Mouse (Mus musculus) intestine, embryonic 16.5 days (tissue): ENCODE results near the gene 1700018B08Rik. TPM values are rescaled to one million over a fixed set of nuclear protein-coding genes. Genes with fewer than 3 reads are reported as not detected.

Source experiments
- ATAC-seq: fragments of 200-750 bp; cut with Nextera tagmentation; 2 replicates; pipeline ENCODE4 v1.8.0; 2017; ENCODE audit warnings: moderate TSS enrichment, moderate library complexity
- H3K27ac ChIP-seq: fragments of 300-500 bp; sonication (generic); 2 replicates; pipeline ENCODE4 v1.5.1; 2014; ENCODE audit warnings: mild to moderate bottlenecking, low read length
- H3K27me3 ChIP-seq: fragments of 300-500 bp; sonication (generic); replicated peaks from 2 replicates; pipeline ENCODE4 v1.6.1; 2014; ENCODE audit warnings: low read length, control low read depth, mixed read lengths; ENCODE audit not compliant: control insufficient read depth, insufficient read depth
- H3K36me3 ChIP-seq: fragments of 300-500 bp; sonication (generic); 2 replicates; pipeline ENCODE4 v1.6.1; 2014; ENCODE audit warnings: low read length, control low read depth; ENCODE audit not compliant: control insufficient read depth, insufficient read depth
- H3K4me1 ChIP-seq: fragments of 300-500 bp; sonication (generic); 2 replicates; pipeline ENCODE4 v1.6.1; 2014; ENCODE audit warnings: low read length, control low read depth, mixed read lengths; ENCODE audit not compliant: control insufficient read depth, insufficient read depth
- H3K4me2 ChIP-seq: fragments of 300-500 bp; sonication (generic); 2 replicates; pipeline ENCODE4 v1.6.1; 2014; ENCODE audit warnings: low read depth, low read length, control low read depth
- H3K4me3 ChIP-seq: fragments of 300-500 bp; sonication (generic); 2 replicates; pipeline ENCODE4 v1.5.1; 2014; ENCODE audit warnings: mild to moderate bottlenecking, low read length
- H3K9ac ChIP-seq: fragments of 300-500 bp; sonication (generic); 2 replicates; pipeline ENCODE4 v1.6.1; 2014; ENCODE audit warnings: low read depth, low read length
- H3K9me3 ChIP-seq: fragments of 300-500 bp; sonication (generic); 2 replicates; pipeline ENCODE4 v1.6.1; 2016; ENCODE audit warnings: low read length, control low read depth; ENCODE audit not compliant: control insufficient read depth
- WGBS: fragments of 180-500 bp; shearing (Covaris S2); extraction: QIAGEN DNeasy Blood & Tissue Kit; methylation state at CpG from one replicate; pipeline ENCODE4 v1.1.7; 2014; 5-methylcytosine and 5-hydroxymethylcytosine counted together
- polyA plus RNA-seq: library from polyadenylated mRNA; unstranded; fragments of >200 nt; fragmentation: Nextera tagmentation; extraction: Ambion mirVana; gene quantifications from 2 replicates; pipeline ENCODE4 v1.2.1, GENCODE M21; 2015

The 1700018B08Rik gene
- not detected in 2 replicates for polyA plus RNA-seq

DNA sequence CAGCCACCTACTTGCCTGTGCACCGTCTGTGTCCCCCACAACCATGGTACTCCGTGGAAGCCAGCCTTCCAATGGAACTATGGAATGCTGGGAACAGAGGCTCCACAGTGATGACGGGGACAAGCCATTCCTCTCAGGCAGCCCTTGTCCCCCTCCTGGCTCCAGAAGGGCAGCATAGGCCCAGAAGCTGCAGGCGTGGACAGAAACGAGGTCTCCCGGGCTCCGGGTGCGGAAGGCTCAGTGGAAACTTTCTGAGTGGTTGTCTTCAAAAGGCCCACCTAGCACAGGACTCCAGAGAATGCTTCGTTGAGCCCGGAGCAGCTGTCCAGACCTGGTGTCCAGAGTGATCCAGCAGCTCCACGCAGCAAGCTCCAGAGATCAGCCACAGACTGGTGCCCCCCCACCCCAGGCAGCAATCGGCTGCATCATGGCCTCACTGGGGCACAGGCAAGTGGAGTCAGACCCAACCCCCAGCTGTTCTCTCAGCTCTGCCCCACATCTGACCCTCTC is at the start of gene 1700018B08Rik:
Gene 1700018B08Rik, minus strand, starts transcription at position 45 of the 510 bp plus-strand sequence.
- no peak for ATAC-seq
- Histone ChIP-seq H3K9ac (no peak within 1 kb of the TSS), H3K4me1 (no peaks in the 10 kb centered on the region), H3K4me2 (no peak within 1 kb of the TSS), H3K4me3 (no peak within 1 kb of the TSS), H3K9me3 (no peaks in the 10 kb centered on the region), H3K27ac (no peak within 1 kb of the TSS), H3K27me3 (no peaks in the 10 kb centered on the region), H3K36me3 (no peaks in the 10 kb centered on the region)
- WGBS = 83% methylated on average over 12 of the region's 12 CpGs

DNA sequence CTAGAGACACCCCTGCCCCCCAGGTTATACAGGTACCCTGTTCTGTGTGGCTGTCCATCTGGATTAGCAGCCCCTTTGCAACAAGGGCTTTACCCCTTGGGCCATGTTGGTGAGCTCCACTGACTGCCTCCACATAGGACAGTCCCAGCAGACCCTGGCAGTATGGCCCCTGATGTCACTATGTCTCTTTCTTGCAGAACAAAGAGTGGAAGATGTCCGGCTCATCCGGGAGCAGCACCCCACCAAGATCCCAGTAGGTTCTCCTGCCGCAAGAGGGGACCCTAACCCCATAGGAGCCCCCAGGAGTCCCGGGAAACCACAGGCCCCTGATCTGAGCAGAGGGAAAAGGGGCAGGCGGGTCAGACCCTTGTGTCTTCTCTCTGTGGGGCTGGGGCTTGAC is 49.2 kb upstream of the 1700018B08Rik start:
- Histone ChIP-seq H3K4me1 (peaks cover 18% of the 10 kb centered on the region), H3K27ac (no peak overlapping the region), H3K9me3 (no peaks in the 10 kb centered on the region), H3K27me3 (no peaks in the 10 kb centered on the region), H3K36me3 (peaks cover 18% of the 10 kb centered on the region), H3K9ac (no peak overlapping the region), H3K4me2 (no peak overlapping the region), H3K4me3 (no peak overlapping the region)
- WGBS = 91% methylated on average over 5 of the region's 5 CpGs
- ATAC-seq = no peak

DNA sequence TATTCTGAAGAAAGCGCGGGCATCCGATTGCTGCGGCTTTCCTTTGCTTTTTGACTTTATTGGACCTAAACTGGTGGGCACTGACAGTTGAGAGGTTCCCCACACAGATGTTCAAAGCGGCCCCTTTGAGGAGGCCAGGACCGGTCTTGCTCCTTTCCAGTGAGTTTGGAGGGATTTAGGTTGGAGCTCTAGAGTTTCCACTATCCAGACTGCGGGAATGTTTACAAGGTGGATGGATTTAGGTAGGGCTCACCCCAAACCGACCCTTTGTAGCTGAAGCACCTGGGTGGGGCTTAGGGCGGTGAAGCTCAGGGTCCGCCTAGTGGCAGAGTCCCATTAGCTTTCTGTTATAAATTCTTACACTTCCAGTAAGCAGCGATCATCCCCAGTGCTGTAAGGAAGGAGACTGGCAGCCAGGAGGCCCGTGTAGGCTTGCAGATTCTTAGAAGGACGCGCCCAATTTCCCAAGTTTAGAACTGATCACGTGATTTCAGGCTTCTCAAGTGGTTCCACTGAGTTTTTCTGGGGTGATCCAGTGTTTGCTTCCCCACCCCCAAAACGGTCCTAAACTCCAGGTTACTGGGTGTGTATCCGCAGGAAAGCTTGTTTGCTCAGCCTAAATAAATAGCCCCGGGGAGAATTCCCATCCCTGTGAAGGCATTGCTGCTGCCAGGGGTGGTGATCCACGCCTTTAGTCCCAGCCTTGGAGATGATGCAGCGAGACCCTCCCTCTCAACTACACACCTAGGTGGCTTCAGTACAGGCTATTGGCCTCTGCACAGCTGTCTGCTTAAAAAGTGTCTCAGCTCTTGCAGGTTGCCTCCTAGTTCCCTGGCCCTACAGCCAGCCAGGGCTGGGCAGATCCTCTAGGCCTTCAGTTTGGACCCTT is 47.3 kb upstream of the 1700018B08Rik start:
- no peaks in the 10 kb centered on the region for H3K9me3 ChIP-seq
- peak overlapping the region; percentile 94 for H3K9ac ChIP-seq
- peak overlapping the region; percentile 94 for H3K4me3 ChIP-seq
- H3K4me1 ChIP-seq = peaks cover 18% of the 10 kb centered on the region
- H3K4me2 ChIP-seq = peak overlapping the region; percentile 80
- no peaks in the 10 kb centered on the region for H3K27me3 ChIP-seq
- H3K27ac ChIP-seq = peak overlapping the region; percentile 66
- ATAC-seq = peak; percentile 43
- H3K36me3 ChIP-seq = peaks cover 8% of the 10 kb centered on the region; the same call in 1 of the 2 replicates
- 10% methylated on average over 20 of the region's 20 CpGs for WGBS

DNA sequence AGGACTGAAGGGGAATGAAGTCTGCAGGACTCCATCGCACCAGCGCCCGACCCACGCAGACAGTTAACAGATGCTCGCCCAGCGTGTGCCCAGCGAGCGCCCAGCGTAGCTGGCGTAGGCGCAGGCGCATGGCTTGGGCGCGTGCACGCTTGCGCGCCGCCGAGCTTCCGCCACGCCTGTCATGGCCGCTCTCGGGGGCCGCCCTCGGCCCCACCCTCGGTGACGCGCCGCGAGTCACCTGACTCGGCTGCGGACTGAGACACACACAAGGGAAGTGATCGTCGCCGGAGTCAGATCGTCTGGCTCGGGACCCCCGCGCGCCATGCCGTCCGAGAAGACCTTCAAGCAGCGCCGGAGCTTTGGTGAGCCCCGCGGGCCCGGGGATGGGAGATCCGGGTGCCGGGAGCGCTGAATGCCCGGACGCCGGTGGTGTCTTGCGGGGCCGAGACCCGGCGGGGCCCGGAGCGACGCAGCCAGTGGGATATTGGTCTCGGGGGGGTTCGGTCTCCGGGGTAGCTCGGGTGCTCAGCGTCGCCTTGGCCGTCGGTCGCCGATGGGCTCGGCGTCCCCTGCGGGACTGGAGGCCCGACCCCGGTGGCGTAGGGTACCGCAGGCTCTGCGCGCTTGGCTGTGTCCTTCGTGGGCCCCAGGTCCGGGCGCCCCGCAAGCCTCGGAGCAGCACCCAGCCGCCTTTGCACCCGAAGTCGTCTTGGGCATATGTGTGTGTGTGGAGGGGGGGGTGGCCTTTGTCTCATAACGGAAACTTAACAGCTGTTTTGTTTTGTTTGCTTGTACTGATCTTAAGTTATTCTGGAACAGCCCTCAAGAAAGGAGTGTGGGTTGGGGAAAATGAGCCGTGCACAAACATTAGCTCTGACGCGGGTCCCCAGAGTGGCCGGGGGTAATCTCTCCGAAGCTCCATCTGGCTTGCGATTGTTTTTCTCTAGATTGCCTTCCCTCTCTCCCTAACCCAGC is 46.4 kb upstream of the 1700018B08Rik start, which contains the start of gene Map1lc3b:
Gene Map1lc3b, plus strand, starts transcription at position 159 of the 975 bp plus-strand sequence.
- under 1% methylated on average over 92 of the region's 94 CpGs for WGBS
- ATAC-seq = peak; percentile 85
- peak within 1 kb of the TSS; percentile 94 for H3K4me3 ChIP-seq

DNA sequence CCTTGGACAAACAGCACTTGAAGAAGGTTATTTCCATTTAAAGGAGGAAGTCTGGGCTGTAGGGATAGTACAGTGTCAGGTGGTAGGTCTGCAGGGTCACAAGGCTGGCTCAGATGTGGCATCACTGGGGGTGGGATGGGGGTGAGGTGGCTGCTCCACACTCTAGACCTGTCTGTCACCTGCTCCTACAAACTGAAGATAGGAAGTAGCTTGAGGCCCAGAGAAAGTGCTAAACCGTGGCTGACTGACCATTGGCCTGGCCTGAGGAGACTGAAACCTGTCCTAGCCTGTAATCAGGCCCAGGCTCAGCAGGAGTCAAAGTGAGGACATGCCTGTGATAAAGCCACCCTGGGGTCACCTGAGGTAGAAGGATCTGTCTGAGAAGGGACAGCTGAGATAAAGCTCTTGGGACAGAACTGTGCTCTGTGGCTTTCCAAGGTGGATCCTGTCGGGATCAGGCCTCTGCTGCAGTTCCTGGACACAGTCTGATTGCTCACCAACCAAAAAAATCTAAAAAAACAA is 45.1 kb upstream of the 1700018B08Rik start:
- no peaks in the 10 kb centered on the region for H3K27me3 ChIP-seq
- peaks cover 22% of the 10 kb centered on the region for H3K4me1 ChIP-seq
- no peaks in the 10 kb centered on the region for H3K9me3 ChIP-seq
- H3K4me3 ChIP-seq = no peak overlapping the region
- 51% methylated on average over 2 of the region's 2 CpGs for WGBS
- 0 out of 2 replicates have a peak overlapping the region, but pooled peaks have one; percentile 80 for H3K4me2 ChIP-seq
- no peaks in the 10 kb centered on the region for H3K36me3 ChIP-seq
- H3K27ac ChIP-seq = no peak overlapping the region
- ATAC-seq = no peak
- H3K9ac ChIP-seq = peak overlapping the region; percentile 94

More for the DNA sequence above, 46.4 kb upstream of the 1700018B08Rik start, which contains the start of gene Map1lc3b:
- Histone ChIP-seq H3K36me3 (peaks cover 8% of the 10 kb centered on the region; the same call in 1 of the 2 replicates), H3K4me2 (peak within 1 kb of the TSS; percentile 80), H3K27ac (peak within 1 kb of the TSS; percentile 66), H3K9me3 (no peaks in the 10 kb centered on the region), H3K4me1 (peaks cover 20% of the 10 kb centered on the region), H3K27me3 (no peaks in the 10 kb centered on the region), H3K9ac (peak within 1 kb of the TSS; percentile 94)

DNA sequence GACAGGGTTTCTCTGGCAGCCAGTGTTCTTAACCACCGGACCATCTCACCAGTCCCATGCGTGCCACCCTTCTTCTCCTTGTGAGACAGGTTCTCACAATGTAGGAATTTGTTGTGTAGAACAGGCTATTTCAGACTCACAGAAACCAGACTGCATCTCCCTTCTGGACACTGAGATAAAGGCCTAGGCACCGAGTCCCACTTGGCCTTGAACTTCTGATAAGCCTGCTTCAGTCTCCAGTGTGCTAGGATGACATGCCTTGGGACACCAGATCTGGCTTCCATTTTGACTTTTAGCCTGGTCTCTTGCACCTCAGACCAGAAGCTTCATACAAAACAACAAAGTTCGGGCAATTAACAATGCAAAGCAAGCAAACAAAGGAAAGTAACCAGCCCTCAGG is 44.6 kb upstream of the 1700018B08Rik start:
- WGBS = 85% methylated on average over 4 of the region's 4 CpGs

DNA sequence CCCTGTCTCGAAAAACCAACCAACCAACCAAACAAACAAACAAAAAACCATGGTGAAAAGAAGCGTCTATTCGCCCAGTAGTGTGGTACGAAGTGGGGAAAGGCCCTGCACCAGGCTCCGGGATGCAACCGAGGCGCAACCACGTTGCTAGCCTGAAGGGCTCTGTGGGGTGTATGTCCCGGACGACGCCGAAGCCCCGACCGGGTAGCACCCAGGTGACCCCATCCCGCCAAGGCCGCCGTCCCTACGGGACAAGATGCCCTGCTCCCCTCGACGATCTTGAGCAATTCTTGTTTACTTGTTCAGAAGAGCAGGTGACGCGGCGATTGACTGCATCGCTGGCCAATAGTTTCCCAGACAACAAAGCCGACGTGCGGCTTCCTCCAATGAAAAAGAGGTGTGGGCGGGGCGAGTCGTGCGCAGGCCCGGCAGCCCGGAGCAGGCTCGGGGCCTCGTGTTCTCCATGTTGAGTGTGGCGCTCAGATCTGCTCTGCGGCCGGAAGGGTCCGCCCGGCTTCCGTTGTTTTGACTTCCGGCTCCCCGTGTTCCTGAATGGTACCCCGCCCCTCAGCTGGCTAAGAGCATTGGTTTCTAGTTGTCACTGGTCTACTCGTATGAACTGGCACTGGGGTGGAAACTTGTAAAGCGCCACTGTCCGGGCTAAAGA is 41.2 kb upstream of the 1700018B08Rik start:
- Histone ChIP-seq H3K4me1 (peaks cover 13% of the 10 kb centered on the region), H3K27me3 (no peaks in the 10 kb centered on the region), H3K4me2 (peak overlapping the region; percentile 62), H3K27ac (no peak overlapping the region; the same call in 1 of the 2 replicates), H3K36me3 (no peaks in the 10 kb centered on the region), H3K9me3 (no peaks in the 10 kb centered on the region), H3K9ac (peak overlapping the region; percentile 76), H3K4me3 (peak overlapping the region; percentile 65)
- under 1% methylated on average over 47 of the region's 47 CpGs for WGBS
- peak; percentile 95 for ATAC-seq

More for the DNA sequence above, 44.6 kb upstream of the 1700018B08Rik start:
- H3K27ac ChIP-seq = no peak overlapping the region
- no peak overlapping the region for H3K9ac ChIP-seq
- peaks cover 22% of the 10 kb centered on the region for H3K4me1 ChIP-seq
- no peaks in the 10 kb centered on the region for H3K27me3 ChIP-seq
- no peaks in the 10 kb centered on the region for H3K9me3 ChIP-seq
- no peak overlapping the region for H3K4me2 ChIP-seq
- no peaks in the 10 kb centered on the region for H3K36me3 ChIP-seq
- no peak overlapping the region for H3K4me3 ChIP-seq
- ATAC-seq = no peak

DNA sequence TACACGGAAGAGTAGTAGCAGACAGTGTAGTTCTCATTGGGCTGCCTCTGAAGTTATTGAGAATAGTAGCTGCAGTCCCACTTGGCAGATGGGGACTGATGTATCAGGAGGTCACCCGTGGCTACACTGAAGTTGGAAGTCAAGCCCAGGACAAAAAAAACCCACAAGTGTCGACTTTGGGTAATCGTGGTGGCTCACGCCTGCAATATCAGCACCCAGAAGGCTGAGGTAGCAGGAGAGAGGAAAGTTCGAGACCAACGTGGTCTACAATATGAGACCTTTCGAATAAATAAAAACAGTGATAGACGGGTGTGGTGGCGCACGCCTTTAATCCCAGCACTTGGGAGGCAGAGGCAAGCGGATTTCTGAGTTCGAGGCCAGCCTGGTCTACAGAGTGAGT is 40.6 kb upstream of the 1700018B08Rik start:
- WGBS = 41% methylated on average over 13 of the region's 13 CpGs
- Histone ChIP-seq H3K27me3 (no peaks in the 10 kb centered on the region), H3K4me1 (peaks cover 13% of the 10 kb centered on the region), H3K9ac (peak overlapping the region; percentile 76), H3K9me3 (no peaks in the 10 kb centered on the region), H3K27ac (no peak overlapping the region), H3K4me3 (peak overlapping the region; percentile 65), H3K36me3 (no peaks in the 10 kb centered on the region), H3K4me2 (peak overlapping the region; percentile 62)
- 0 out of 2 replicates have a peak, but pooled peaks have one; percentile 3 for ATAC-seq
